Mouse (Mus musculus) layer of hippocampus, postnatal 10 days (tissue): ENCODE results near the gene Wwc1. TPM values are rescaled to one million over a fixed set of nuclear protein-coding genes. Genes with fewer than 3 reads are reported as not detected.
A peak's percentile ranks its signal among the peaks of the same experiment; 100 is the strongest.

Experiments
- DNase-seq, 2 experiments: peaks; one replicate each; pipeline ENCODE4 v3.0.0; 2021; ENCODE audit warnings: low spot score in 2 of 2
- total RNA-seq, 2 experiments: library from RNA; stranded (reverse); gene quantifications; 2 replicates each; pipeline ENCODE4 v1.2.3; 2021

The Wwc1 gene
- total RNA-seq, 2 experiments from 2014 or later = 104 to 133 TPM

DNA sequence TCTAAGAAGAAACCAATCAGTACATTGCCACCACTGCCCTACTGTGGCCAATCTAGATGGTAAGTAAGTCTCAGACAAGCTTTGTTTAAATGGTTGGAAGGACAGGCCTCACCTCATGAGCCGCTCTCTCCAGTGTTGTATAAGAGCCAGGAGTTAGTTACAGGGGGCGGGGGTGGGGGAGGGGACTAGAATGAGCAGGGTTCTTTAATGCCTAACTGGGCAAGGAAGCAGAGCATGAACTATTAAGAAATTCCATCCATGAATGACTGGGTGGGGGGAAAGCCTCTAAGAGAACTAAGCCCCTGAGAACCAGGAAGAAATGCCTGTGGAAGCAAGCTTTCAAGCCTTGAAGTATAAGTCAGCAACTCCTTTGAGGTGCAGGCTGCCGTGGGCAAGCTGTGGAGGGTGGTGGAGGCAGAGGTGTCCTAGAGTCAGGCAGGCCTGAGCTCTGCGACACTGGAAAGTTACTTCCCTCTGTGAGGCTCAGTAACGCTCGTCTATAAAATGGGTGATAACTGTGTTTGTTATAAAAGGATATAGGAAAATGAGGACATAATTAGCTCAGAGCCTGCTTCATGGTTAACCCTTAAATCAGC lies 41.4 kb downstream of the Wwc1 start:
- no peak for DNase-seq

DNA sequence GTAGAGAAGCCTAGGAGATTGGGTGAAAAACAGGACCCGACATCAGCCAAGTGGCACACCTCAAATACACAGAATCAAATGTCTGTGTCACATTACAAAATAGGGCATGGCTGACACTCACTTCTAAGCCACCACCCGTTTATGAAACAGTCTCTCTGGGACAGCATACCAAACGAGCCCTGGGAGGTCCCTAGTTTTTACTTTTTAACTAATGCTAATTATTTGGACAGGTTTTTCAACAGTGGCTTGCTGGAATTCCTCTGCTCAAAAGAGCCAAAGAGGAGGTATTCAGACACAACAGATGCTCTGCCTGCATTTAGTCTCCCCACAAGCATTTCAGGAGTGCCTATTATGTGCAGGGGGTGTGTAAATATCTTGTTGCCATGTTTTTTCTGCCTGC lies 44.7 kb downstream of the Wwc1 start:
- DNase-seq = no peak

- DNase-seq = no peak
These were observed 45.2 kb downstream of the Wwc1 start for GRCm38 (mm10) chr11:35935133-35935532.

- peak; percentile 44 to 54 for DNase-seq
These were observed 46.8 kb downstream of the Wwc1 start for GRCm38 (mm10) chr11:35933402-35934085.

DNA sequence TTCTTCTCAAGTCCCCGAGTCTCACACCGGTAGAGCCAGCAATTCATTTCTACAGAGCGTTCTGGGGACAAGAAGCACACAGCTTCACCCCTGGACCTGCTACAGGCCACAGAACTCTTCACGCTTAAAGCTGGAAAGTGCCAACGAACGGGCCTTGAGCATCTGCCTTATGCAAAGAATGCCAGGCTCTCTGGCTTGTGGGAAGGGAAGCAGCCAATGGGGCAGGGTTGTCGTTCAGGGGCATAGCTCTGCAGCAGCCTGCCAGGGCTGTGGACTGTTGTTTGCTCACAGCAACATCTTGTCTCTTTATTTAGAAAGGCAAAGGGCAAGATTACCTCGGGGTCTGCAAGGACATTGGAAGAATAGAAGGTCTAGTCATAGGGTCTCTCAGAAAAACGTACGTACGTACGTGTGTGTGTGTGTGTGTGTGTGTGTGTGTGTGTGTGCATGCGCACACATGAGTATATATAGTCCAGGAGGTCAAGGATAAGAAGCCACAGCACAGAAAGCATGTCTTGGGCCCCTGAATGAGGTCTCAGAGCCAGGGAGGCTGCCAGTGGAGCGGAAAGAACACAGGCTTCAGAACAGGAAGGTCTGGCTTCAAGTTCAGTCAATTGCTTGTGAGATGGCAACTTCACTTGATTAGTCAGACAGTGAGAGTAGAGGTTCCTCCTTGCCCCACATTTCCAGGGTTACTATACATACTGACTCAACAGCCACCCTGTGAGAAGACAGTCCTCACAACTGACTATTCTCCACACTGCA lies 48.0 kb downstream of the Wwc1 start:
- no peak for DNase-seq

GRCm38 (mm10) chr11:35930511-35931060 lies 49.7 kb downstream of the Wwc1 start:
- DNase-seq = no peak

DNA sequence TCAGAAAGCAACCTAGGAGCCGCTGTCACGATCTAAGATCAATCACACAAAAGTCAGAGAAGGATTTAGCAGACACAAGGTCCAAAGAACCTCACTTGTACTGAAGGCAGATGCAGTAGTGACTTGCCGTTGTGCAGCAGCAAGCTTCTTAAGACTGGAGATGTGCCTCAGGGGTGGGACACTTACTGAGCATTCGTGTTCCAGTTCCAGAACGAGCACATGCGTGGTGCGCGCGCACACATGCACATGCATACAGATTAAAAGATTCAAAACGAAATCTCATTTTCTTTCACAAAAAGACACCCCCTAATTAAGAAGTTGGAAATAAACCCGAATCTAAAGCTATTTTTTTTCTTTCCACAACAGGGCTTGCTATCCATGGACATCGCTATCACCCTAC lies 51.9 kb downstream of the Wwc1 start:
- DNase-seq = no peak

- peak; percentile 52 to 66 for DNase-seq
These were observed 53.0 kb downstream of the Wwc1 start for GRCm38 (mm10) chr11:35927309-35927708.

DNA sequence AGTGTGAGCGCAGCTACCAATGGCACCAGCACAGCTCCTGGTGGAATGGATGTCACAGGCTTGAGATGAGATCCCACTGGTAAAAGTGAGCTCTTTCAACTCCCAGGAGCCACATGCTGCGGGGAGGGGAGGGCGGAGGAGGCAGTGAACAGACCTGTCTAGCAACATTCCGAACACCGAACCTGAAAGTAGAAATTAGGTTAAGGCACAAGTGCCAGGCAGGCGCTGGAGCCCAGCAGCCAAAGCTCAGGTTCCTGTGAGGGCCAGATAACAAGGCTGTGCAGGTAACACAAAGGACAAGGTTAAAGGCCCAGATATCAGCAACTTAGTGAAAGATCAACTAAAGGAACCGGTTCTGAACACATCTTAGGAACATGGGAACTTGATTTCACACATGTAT lies 54.7 kb downstream of the Wwc1 start:
- DNase-seq = no peak

- no peak for DNase-seq
These were observed 58.0 kb downstream of the Wwc1 start for GRCm38 (mm10) chr11:35922205-35922873.

DNA sequence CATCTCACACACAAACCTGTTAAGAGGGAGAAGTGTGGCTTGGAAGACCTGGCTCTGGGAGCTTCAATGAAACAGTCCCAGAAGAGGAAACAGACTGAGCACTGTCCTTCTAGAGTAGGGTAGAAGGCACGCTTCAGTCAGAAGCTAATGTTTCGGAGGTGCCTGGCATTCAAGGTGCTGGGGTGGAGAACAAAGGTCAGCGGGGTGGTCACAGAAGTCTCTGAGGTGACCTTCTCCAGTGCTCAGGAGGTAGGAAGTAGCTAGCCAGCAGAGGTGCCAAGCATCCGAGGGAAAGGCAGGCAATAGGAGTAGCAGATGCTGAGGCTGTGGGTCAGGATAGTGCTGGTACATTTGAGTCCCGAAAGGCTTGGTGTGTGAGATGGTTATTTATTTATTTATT lies 59.6 kb downstream of the Wwc1 start:
- no peak for DNase-seq

DNA sequence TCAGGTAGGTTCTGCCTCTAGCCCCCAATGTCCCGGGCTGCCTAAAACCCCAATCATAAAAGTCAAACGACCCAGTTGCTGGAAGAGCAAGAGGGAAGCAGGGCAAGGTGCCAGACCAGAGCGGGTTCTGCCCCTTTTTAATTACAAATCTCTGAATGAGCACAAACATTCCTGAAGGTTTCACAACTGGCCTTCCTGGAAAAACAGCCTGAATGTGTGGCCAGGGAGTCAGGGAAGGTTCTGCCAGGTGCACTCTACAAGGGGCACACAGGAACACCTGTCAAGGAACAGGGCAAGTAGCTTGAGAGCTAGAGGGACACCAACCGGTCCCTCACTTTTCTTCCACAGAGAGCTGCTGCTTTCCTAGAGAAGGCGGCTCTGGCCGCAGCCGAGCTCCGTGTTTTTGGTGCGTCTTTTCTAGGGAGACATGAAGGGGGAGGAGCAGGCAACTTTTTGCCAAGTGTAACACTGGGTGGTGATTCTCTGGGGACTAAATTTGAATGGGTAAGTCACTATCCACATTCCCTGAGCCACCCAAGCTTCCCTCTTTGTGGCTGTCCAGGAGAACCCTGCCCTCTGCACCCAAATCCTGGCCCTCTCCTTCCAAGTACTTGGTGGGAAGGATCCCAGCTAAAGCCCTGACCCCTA lies 60.3 kb downstream of the Wwc1 start:
- DNase-seq = no peak

DNA sequence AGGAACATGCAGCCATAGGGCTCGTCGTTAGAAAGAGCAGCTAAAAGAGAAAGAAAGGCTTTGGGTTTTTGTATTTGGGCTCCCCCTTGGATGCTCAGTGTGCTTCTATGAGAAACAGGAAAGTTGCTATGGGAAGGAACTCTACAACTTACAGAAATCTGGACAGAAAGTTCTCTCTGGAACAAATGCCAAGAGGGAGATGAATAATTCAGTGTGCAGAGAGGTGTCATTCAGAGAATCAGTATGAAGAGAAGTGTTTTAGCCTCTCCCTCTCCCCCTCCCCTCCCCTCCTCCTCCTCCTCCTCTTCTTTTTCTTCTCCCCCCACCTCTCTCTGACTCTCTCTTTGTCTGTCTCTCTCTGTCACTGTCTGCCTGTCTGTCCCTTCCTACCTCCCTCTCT lies 60.9 kb downstream of the Wwc1 start:
- DNase-seq = no peak

DNA sequence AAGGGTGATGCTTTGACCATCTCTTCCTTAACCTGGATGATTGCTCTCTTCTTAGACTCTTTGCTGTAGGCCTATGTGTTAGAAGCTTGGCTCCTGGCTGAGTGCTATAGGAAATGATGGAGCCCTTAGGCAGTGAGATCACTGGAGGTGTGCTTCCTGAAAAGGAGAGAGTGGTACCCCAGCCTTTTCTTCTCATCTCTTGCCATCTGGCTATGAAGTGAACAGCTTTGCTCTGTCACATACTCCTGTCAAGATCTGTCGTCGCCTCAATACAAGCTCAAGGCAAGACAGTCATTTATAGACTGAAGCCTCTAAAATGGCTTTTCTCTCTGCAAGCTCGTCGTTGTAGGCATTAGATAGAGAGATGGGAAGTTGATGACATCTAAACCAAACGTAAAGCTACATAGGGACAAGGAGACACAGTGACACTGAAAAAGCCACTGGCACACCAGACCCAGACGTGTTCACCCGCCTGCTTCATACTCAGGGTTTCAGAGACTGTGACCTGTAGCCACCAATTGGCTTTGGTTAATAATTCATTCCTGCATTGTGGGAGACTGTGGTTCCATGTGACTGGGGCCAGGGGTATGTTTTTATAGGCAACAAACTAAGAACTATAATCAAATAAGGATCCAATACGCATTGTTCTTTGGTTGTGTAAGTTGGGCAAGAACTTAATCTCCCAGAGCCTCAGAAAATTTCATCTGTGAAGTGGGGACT lies 63.7 kb downstream of the Wwc1 start:
- no peak for DNase-seq

DNA sequence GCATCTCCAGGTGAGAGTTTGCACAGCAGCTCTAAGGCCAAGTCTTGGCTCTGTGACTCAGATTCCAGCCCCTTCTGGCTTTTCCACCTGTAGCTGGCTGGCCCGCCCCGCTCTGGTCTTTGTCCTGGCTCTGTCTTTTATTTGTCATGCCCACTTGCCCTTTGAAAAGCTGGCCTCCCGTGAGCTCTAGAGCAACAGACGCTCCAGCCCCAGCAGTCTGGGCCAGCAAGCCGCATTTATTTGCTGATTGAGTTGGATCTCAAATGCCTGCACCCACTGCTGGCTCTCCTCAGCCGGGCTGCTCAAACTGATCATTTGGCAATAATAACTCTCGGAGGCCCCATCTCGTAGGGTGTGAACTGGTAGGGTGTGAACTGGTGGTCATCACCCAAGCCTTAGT lies 64.8 kb downstream of the Wwc1 start:
- peak in 1 of 2 experiments; percentile 34 for DNase-seq

- no peak for DNase-seq
These were observed 66.8 kb downstream of the Wwc1 start for GRCm38 (mm10) chr11:35913418-35914044.

GRCm38 (mm10) chr11:35904955-35905550 lies 75.3 kb downstream of the Wwc1 start:
- no peak for DNase-seq

DNA sequence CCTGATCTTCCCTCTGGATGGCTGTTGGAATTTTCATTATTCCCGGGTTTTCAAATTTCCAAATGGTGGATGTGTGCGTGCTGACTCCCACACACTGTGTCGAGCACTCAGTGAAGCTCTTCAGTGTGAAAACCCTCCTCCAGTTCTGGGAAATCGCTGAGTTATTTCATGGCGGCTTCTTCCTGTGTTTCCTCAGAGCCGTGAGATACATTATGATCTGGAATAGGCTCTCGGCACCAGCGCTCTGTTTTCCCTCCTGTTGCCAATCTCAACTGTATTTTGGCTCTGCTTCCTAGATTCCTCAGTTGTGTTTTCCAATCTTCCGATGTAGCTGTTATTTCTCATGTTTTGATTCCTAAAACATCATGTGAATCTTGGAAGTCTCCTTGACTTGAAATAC lies 77.2 kb downstream of the Wwc1 start:
- DNase-seq = no peak

DNA sequence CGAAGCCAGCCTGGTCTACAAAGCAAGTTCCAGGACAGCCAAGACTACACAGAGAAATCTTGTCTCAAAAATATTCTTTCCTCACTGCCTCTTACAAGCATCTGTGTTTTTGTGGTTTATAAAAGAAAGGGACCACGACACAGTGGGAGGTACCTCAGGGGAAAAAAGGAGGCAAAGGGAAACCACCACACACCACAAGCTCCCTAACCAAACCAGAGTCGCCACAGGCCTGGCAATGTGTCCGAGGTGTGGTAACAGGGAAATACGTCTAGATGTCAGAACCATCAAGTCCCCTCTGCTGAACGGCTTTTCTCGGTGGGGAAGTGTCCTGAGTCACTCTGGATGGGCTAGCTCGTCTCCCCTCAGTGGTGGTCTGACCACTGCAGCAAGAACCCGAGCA lies 80.4 kb downstream of the Wwc1 start:
- no peak for DNase-seq

GRCm38 (mm10) chr11:35893454-35893853 lies 86.9 kb downstream of the Wwc1 start:
- no peak for DNase-seq
